13 mouse cellular contexts compared by ENCODE assay signal in genomic region chr13:58516277-58516676, GRCm38 (mm10).
A peak's percentile ranks its signal among the peaks of the same experiment; 100 is the strongest.
DNase-seq lines count a peak whose midpoint lies in the region; ATAC-seq and TF ChIP-seq lines count a peak whose summit lies in the region.
"Had no signal": no experiment of that assay in that cellular context is flagged by ENCODE, and none has a peak within 500 bp of the region (broad histone marks: within the 10 kb centered on the region; RNA-seq: fewer than 3 reads in every experiment).

No protein-coding gene starts in this region.

- no peaks in the 10 kb centered on the region for H3K9me3 ChIP-seq in hindbrain, postnatal 0 days (ENCODE audit: low read length)
- no peaks in the 10 kb centered on the region for H3K9me3 ChIP-seq in hindbrain, embryonic 13.5 days
- no peaks in the 10 kb centered on the region for H3K9me3 ChIP-seq in liver, embryonic 12.5 days (replicated peaks)
- no peaks in the 10 kb centered on the region for H3K9me3 ChIP-seq in hindbrain, embryonic 16.5 days (ENCODE audit: control insufficient read depth, low read length)
- H3K9me3 ChIP-seq: forebrain, embryonic 13.5 days had no signal

- H3K36me3 ChIP-seq in hindbrain, postnatal 0 days (ENCODE audit: insufficient read depth, low read length): no peaks in the 10 kb centered on the region
- no peaks in the 10 kb centered on the region for H3K36me3 ChIP-seq in hindbrain, embryonic 13.5 days
- H3K36me3 ChIP-seq in liver, embryonic 12.5 days: no peaks in the 10 kb centered on the region
- no peaks in the 10 kb centered on the region for H3K36me3 ChIP-seq in hindbrain, embryonic 16.5 days (ENCODE audit: control insufficient read depth, insufficient read depth, low read length)
- H3K36me3 ChIP-seq: hindbrain, embryonic 12.5 days had no signal

- ATAC-seq in hindbrain, postnatal 0 days: no peak
- ATAC-seq in hindbrain, embryonic 13.5 days (ENCODE audit: low FRiP score): no peak
- peak; percentile 68 for ATAC-seq in liver, embryonic 12.5 days
- no peak for ATAC-seq in hindbrain, embryonic 16.5 days
- ATAC-seq: forebrain, embryonic 13.5 days had no signal

- H3K9ac ChIP-seq in hindbrain, postnatal 0 days (replicated peaks; ENCODE audit: low read length): no peak overlapping the region
- H3K9ac ChIP-seq in hindbrain, embryonic 13.5 days: no peak overlapping the region
- no peak overlapping the region for H3K9ac ChIP-seq in liver, embryonic 12.5 days
- no peak overlapping the region for H3K9ac ChIP-seq in hindbrain, embryonic 16.5 days (ENCODE audit: low read depth, low read length)
- H3K9ac ChIP-seq: forebrain, embryonic 13.5 days; hindbrain, embryonic 12.5 days had no signal

- H3K4me1 ChIP-seq in hindbrain, postnatal 0 days (ENCODE audit: insufficient read depth, low read length): no peaks in the 10 kb centered on the region
- H3K4me1 ChIP-seq in hindbrain, embryonic 13.5 days (replicated peaks): 0 out of 2 replicates have a peak, but pooled peaks cover 2% of the 10 kb centered on the region
- H3K4me1 ChIP-seq in liver, embryonic 12.5 days: peaks cover 51% of the 10 kb centered on the region
- H3K4me1 ChIP-seq in hindbrain, embryonic 16.5 days (ENCODE audit: control insufficient read depth, insufficient read depth, low read depth, low read length): no peaks in the 10 kb centered on the region
- H3K4me1 ChIP-seq: forebrain, embryonic 13.5 days had no signal

- WGBS in hindbrain, postnatal 0 days: 98% methylated on average over 4 of the region's 4 CpGs
- 95% methylated on average over 4 of the region's 4 CpGs for WGBS in hindbrain, embryonic 13.5 days
- WGBS in liver, embryonic 12.5 days (ENCODE audit: insufficient replicate concordance): 83% methylated on average over 4 of the region's 4 CpGs
- 96% methylated on average over 4 of the region's 4 CpGs for WGBS in hindbrain, embryonic 16.5 days

- DNase-seq in hindbrain, postnatal 0 days (ENCODE audit: low spot score): no peak
- peak; percentile 51 to 54 for DNase-seq in B cell, adult 2 months
- peak; percentile 95 for DNase-seq in MEL-GATA-1-ER (ENCODE audit: extremely low read depth, low read depth)
- DNase-seq in frontal cortex, adult 2 months (ENCODE audit: extremely low spot score in 1 of 2, low spot score in 1 of 2): no peak
- DNase-seq in adrenal gland, postnatal 14 days: no peak
- DNase-seq: left cerebral cortex, postnatal 4 days; thymus, postnatal 4 days had no signal

- H3K4me3 ChIP-seq in hindbrain, postnatal 0 days (ENCODE audit: low read length): no peak overlapping the region
- no peak overlapping the region for H3K4me3 ChIP-seq in hindbrain, embryonic 13.5 days
- H3K4me3 ChIP-seq in liver, embryonic 12.5 days: no peak overlapping the region
- H3K4me3 ChIP-seq in hindbrain, embryonic 16.5 days (ENCODE audit: low read length): no peak overlapping the region
- H3K4me3 ChIP-seq: forebrain, embryonic 13.5 days; hindbrain, embryonic 12.5 days; megakaryocyte, embryonic 14.5 days had no signal

- H3K27ac ChIP-seq in hindbrain, postnatal 0 days: no peak overlapping the region
- no peak overlapping the region for H3K27ac ChIP-seq in hindbrain, embryonic 13.5 days
- peak overlapping the region; percentile 39; the same call in 1 of the 2 replicates for H3K27ac ChIP-seq in liver, embryonic 12.5 days
- H3K27ac ChIP-seq in hindbrain, embryonic 16.5 days (ENCODE audit: low read depth, low read length): no peak overlapping the region
- H3K27ac ChIP-seq: forebrain, embryonic 13.5 days; hindbrain, embryonic 12.5 days had no signal

- TF ChIP-seq CTCF in hindbrain, postnatal 0 days (IDR thresholded peaks at IDR 0.05; ENCODE audit: low read depth): peak; percentile 22; the same call in 1 of the 2 replicates

- H3K27me3 ChIP-seq in hindbrain, postnatal 0 days (ENCODE audit: insufficient read depth, low read length): no peaks in the 10 kb centered on the region
- H3K27me3 ChIP-seq in hindbrain, embryonic 13.5 days: no peaks in the 10 kb centered on the region
- peaks cover 6% of the 10 kb centered on the region; the same call in 1 of the 2 replicates for H3K27me3 ChIP-seq in liver, embryonic 12.5 days (replicated peaks)
- no peaks in the 10 kb centered on the region for H3K27me3 ChIP-seq in hindbrain, embryonic 16.5 days (replicated peaks; ENCODE audit: control insufficient read depth, insufficient read depth, low read length)
- H3K27me3 ChIP-seq: forebrain, embryonic 13.5 days; hindbrain, embryonic 12.5 days had no signal

- H3K4me2 ChIP-seq in hindbrain, postnatal 0 days (ENCODE audit: low read depth, low read length): no peak overlapping the region
- no peak overlapping the region for H3K4me2 ChIP-seq in hindbrain, embryonic 13.5 days
- no peak overlapping the region for H3K4me2 ChIP-seq in liver, embryonic 12.5 days
- H3K4me2 ChIP-seq in hindbrain, embryonic 16.5 days (ENCODE audit: low read length): no peak overlapping the region
- H3K4me2 ChIP-seq: forebrain, embryonic 13.5 days; hindbrain, embryonic 12.5 days had no signal

Comparison
In these comparisons a context has a peak if more than half of its experiments do, and no peak if none do; other contexts are left out.
1. DNase-seq: peak in B cell, adult 2 months (2 of 2) and MEL-GATA-1-ER (single experiment); none in hindbrain, postnatal 0 days (single experiment), frontal cortex, adult 2 months (0 of 2) and adrenal gland, postnatal 14 days (single experiment).